Mouse (Mus musculus): ENCODE results near the gene Sema7a. TPM values are rescaled to one million over a fixed set of nuclear protein-coding genes. Genes with fewer than 3 reads are reported as not detected.

Sema7a gene
- polyA plus RNA-seq, 1 experiment from 2014 or later, result 0.35 TPM

- Histone ChIP-seq H3K9ac (ENCODE audit: low read length) (no peak overlapping the region), H3K4me1 (ENCODE audit: control insufficient read depth, insufficient read depth, low read length) (peaks cover 19% of the 10 kb centered on the region), H3K27me3 (ENCODE audit: control insufficient read depth, insufficient read depth, low read length) (peaks cover 5% of the 10 kb centered on the region; the same call in 1 of the 2 replicates), H3K9me3 (ENCODE audit: control insufficient read depth, low read length) (no peaks in the 10 kb centered on the region), H3K4me3 (ENCODE audit: low read depth, low read length) (no peak overlapping the region), H3K27ac (replicated peaks; ENCODE audit: low read depth, low read length) (no peak overlapping the region), H3K4me2 (ENCODE audit: low read depth, severe bottlenecking) (no peak overlapping the region), H3K36me3 (ENCODE audit: control insufficient read depth, insufficient read depth, low read length) (no peaks in the 10 kb centered on the region)
- no peak for ATAC-seq (ENCODE audit: insufficient number of reproducible peaks, low FRiP score, low TSS enrichment, low read depth)
- DNase-seq (ENCODE audit: low spot score), result no peak
- WGBS, result 17% methylated on average over 8 of the region's 8 CpGs
Measured at GRCm38 (mm10) chr9:57992781-57993591, 53.1 kb downstream of the Sema7a start.

GRCm38 (mm10) chr9:57995282-57995681, 55.4 kb downstream of the Sema7a start:
- no peak overlapping the region for H3K4me3 ChIP-seq (ENCODE audit: low read depth, low read length)
- H3K36me3 ChIP-seq (ENCODE audit: control insufficient read depth, insufficient read depth, low read length), result no peaks in the 10 kb centered on the region
- 35% methylated on average over 4 of the region's 4 CpGs for WGBS
- H3K27me3 ChIP-seq (ENCODE audit: control insufficient read depth, insufficient read depth, low read length), result peaks cover 6% of the 10 kb centered on the region; the same call in 1 of the 2 replicates
- no peak overlapping the region for H3K4me2 ChIP-seq (ENCODE audit: low read depth, severe bottlenecking)
- ATAC-seq (ENCODE audit: insufficient number of reproducible peaks, low FRiP score, low TSS enrichment, low read depth) (no peak), DNase-seq (ENCODE audit: low spot score) (peak; percentile 64)
- no peak overlapping the region for H3K9ac ChIP-seq (ENCODE audit: low read length)
- no peaks in the 10 kb centered on the region for H3K9me3 ChIP-seq (ENCODE audit: control insufficient read depth, low read length)
- peaks cover 21% of the 10 kb centered on the region for H3K4me1 ChIP-seq (ENCODE audit: control insufficient read depth, insufficient read depth, low read length)
- no peak overlapping the region for H3K27ac ChIP-seq (replicated peaks; ENCODE audit: low read depth, low read length)

GRCm38 (mm10) chr9:57997511-57998031, 57.7 kb downstream of the Sema7a start:
- H3K36me3 ChIP-seq (ENCODE audit: control insufficient read depth, insufficient read depth, low read length), result no peaks in the 10 kb centered on the region
- H3K4me2 ChIP-seq (ENCODE audit: low read depth, severe bottlenecking), result peak overlapping the region; percentile 42
- no peak overlapping the region for H3K4me3 ChIP-seq (ENCODE audit: low read depth, low read length)
- ATAC-seq (ENCODE audit: insufficient number of reproducible peaks, low FRiP score, low TSS enrichment, low read depth) (peak; percentile 37; the same call in 1 of the 2 replicates), DNase-seq (ENCODE audit: low spot score) (no peak)
- H3K9ac ChIP-seq (ENCODE audit: low read length), result no peak overlapping the region
- no peak overlapping the region for H3K27ac ChIP-seq (replicated peaks; ENCODE audit: low read depth, low read length)
- H3K4me1 ChIP-seq (ENCODE audit: control insufficient read depth, insufficient read depth, low read length), result peaks cover 21% of the 10 kb centered on the region
- peaks cover 6% of the 10 kb centered on the region; the same call in 1 of the 2 replicates for H3K27me3 ChIP-seq (ENCODE audit: control insufficient read depth, insufficient read depth, low read length)
- WGBS, result 20% methylated on average over 13 of the region's 13 CpGs
- H3K9me3 ChIP-seq (ENCODE audit: control insufficient read depth, low read length), result no peaks in the 10 kb centered on the region

- no peak overlapping the region for H3K9ac ChIP-seq (ENCODE audit: low read length)
- DNase-seq (ENCODE audit: low spot score) (peak; percentile 72), ATAC-seq (ENCODE audit: insufficient number of reproducible peaks, low FRiP score, low TSS enrichment, low read depth) (no peak)
- H3K4me3 ChIP-seq (ENCODE audit: low read depth, low read length), result no peak overlapping the region
- under 1% methylated on average over 20 of the region's 20 CpGs for WGBS
- H3K9me3 ChIP-seq (ENCODE audit: control insufficient read depth, low read length), result no peaks in the 10 kb centered on the region
- no peaks in the 10 kb centered on the region for H3K36me3 ChIP-seq (ENCODE audit: control insufficient read depth, insufficient read depth, low read length)
- no peak overlapping the region for H3K27ac ChIP-seq (replicated peaks; ENCODE audit: low read depth, low read length)
- peaks cover 6% of the 10 kb centered on the region; the same call in 1 of the 2 replicates for H3K27me3 ChIP-seq (ENCODE audit: control insufficient read depth, insufficient read depth, low read length)
- peak overlapping the region; percentile 42 for H3K4me2 ChIP-seq (ENCODE audit: low read depth, severe bottlenecking)
- H3K4me1 ChIP-seq (ENCODE audit: control insufficient read depth, insufficient read depth, low read length), result peaks cover 17% of the 10 kb centered on the region
Measured at GRCm38 (mm10) chr9:57998032-57998659, 58.2 kb downstream of the Sema7a start.

GRCm38 (mm10) chr9:57998685-57999084, 58.8 kb downstream of the Sema7a start:
- H3K9ac ChIP-seq (ENCODE audit: low read length), result no peak overlapping the region
- no peaks in the 10 kb centered on the region for H3K36me3 ChIP-seq (ENCODE audit: control insufficient read depth, insufficient read depth, low read length)
- no peaks in the 10 kb centered on the region for H3K9me3 ChIP-seq (ENCODE audit: control insufficient read depth, low read length)
- peaks cover 12% of the 10 kb centered on the region for H3K4me1 ChIP-seq (ENCODE audit: control insufficient read depth, insufficient read depth, low read length)
- no peak overlapping the region for H3K27ac ChIP-seq (replicated peaks; ENCODE audit: low read depth, low read length)
- WGBS, result 51% methylated on average over 2 of the region's 2 CpGs
- H3K4me3 ChIP-seq (ENCODE audit: low read depth, low read length), result no peak overlapping the region
- no peak overlapping the region for H3K4me2 ChIP-seq (ENCODE audit: low read depth, severe bottlenecking)
- ATAC-seq (ENCODE audit: insufficient number of reproducible peaks, low FRiP score, low TSS enrichment, low read depth), result no peak
- no peak for DNase-seq (ENCODE audit: low spot score)
- peaks cover 6% of the 10 kb centered on the region; the same call in 1 of the 2 replicates for H3K27me3 ChIP-seq (ENCODE audit: control insufficient read depth, insufficient read depth, low read length)

- H3K4me2 ChIP-seq (ENCODE audit: low read depth, severe bottlenecking), result no peak overlapping the region
- ATAC-seq (ENCODE audit: insufficient number of reproducible peaks, low FRiP score, low TSS enrichment, low read depth) (no peak), DNase-seq (ENCODE audit: low spot score) (no peak)
- no peak overlapping the region for H3K9ac ChIP-seq (ENCODE audit: low read length)
- peaks cover 6% of the 10 kb centered on the region; the same call in 1 of the 2 replicates for H3K27me3 ChIP-seq (ENCODE audit: control insufficient read depth, insufficient read depth, low read length)
- H3K4me1 ChIP-seq (ENCODE audit: control insufficient read depth, insufficient read depth, low read length), result 0 out of 2 replicates have a peak, but pooled peaks cover 5% of the 10 kb centered on the region
- H3K27ac ChIP-seq (replicated peaks; ENCODE audit: low read depth, low read length), result no peak overlapping the region
- no peak overlapping the region for H3K4me3 ChIP-seq (ENCODE audit: low read depth, low read length)
- H3K9me3 ChIP-seq (ENCODE audit: control insufficient read depth, low read length), result no peaks in the 10 kb centered on the region
- WGBS, result 61% methylated on average over 2 of the region's 2 CpGs
- no peaks in the 10 kb centered on the region for H3K36me3 ChIP-seq (ENCODE audit: control insufficient read depth, insufficient read depth, low read length)
Measured at GRCm38 (mm10) chr9:57999676-58000075, 59.8 kb downstream of the Sema7a start.

- no peak overlapping the region for H3K27ac ChIP-seq (replicated peaks; ENCODE audit: low read depth, low read length)
- WGBS, result 35% methylated on average over 2 of the region's 2 CpGs
- no peak for DNase-seq (ENCODE audit: low spot score)
- H3K4me2 ChIP-seq (ENCODE audit: low read depth, severe bottlenecking), result no peak overlapping the region
- H3K4me3 ChIP-seq (ENCODE audit: low read depth, low read length), result no peak overlapping the region
- H3K27me3 ChIP-seq (ENCODE audit: control insufficient read depth, insufficient read depth, low read length), result no peaks in the 10 kb centered on the region
- ATAC-seq (ENCODE audit: insufficient number of reproducible peaks, low FRiP score, low TSS enrichment, low read depth), result no peak
- H3K36me3 ChIP-seq (ENCODE audit: control insufficient read depth, insufficient read depth, low read length), result no peaks in the 10 kb centered on the region
- H3K9me3 ChIP-seq (ENCODE audit: control insufficient read depth, low read length), result no peaks in the 10 kb centered on the region
- no peaks in the 10 kb centered on the region for H3K4me1 ChIP-seq (ENCODE audit: control insufficient read depth, insufficient read depth, low read length)
- no peak overlapping the region for H3K9ac ChIP-seq (ENCODE audit: low read length)
Measured at GRCm38 (mm10) chr9:58003272-58003671, 63.4 kb downstream of the Sema7a start.

- ATAC-seq (ENCODE audit: insufficient number of reproducible peaks, low FRiP score, low TSS enrichment, low read depth), result no peak
- Histone ChIP-seq H3K4me3 (ENCODE audit: low read depth, low read length) (no peak within 1 kb of the TSS), H3K9me3 (ENCODE audit: control insufficient read depth, low read length) (no peaks in the 10 kb centered on the region), H3K36me3 (ENCODE audit: control insufficient read depth, insufficient read depth, low read length) (no peaks in the 10 kb centered on the region), H3K4me1 (ENCODE audit: control insufficient read depth, insufficient read depth, low read length) (no peaks in the 10 kb centered on the region), H3K27ac (replicated peaks; ENCODE audit: low read depth, low read length) (no peak within 1 kb of the TSS), H3K4me2 (ENCODE audit: low read depth, severe bottlenecking) (no peak within 1 kb of the TSS), H3K9ac (ENCODE audit: low read length) (no peak within 1 kb of the TSS), H3K27me3 (ENCODE audit: control insufficient read depth, insufficient read depth, low read length) (no peaks in the 10 kb centered on the region)
- 88% methylated on average over 16 of the region's 16 CpGs for WGBS
- no peak for DNase-seq (ENCODE audit: low spot score)
Measured at GRCm38 (mm10) chr9:58005753-58006461, 66.0 kb downstream of the Sema7a start, which contains the start of gene Cyp11a1. Gene Cyp11a1 (plus strand): TSS chr9:58006411.
